Mouse (Mus musculus): Measurements from ENCODE around the gene Morn1. TPM values are rescaled to one million over a fixed set of nuclear protein-coding genes. Genes with fewer than 3 reads are reported as not detected.
A peak's percentile ranks its signal among the peaks of the same experiment; 100 is the strongest.

The Morn1 gene
- polyA plus RNA-seq, 2 experiments: 4.7 to 7.9 TPM

GRCm38 (mm10) chr4:155187192-155187674, 100.9 kb downstream of the Morn1 start:
- H3K27me3 ChIP-seq (ENCODE audit: control insufficient read depth, insufficient read depth, low read length): no peaks in the 10 kb centered on the region
- no peaks in the 10 kb centered on the region for H3K9me3 ChIP-seq (ENCODE audit: control insufficient read depth, low read length)
- TF ChIP-seq POLR2A (IDR thresholded peaks at IDR 0.05; ENCODE audit: borderline replicate concordance, extremely low read depth, insufficient read depth, insufficient read length): no peak
- H3K4me2 ChIP-seq (replicated peaks; ENCODE audit: low read depth, low read length, severe bottlenecking): no peak overlapping the region
- DNase-seq (ENCODE audit: low spot score) (no peak), ATAC-seq (ENCODE audit: low FRiP score, low read depth) (no peak)
- H3K4me3 ChIP-seq (replicated peaks; ENCODE audit: low read length): no peak overlapping the region
- no peaks in the 10 kb centered on the region; the same call in 1 of the 2 replicates for H3K36me3 ChIP-seq (ENCODE audit: control insufficient read depth, insufficient read depth, low read length)
- WGBS: 57% methylated on average over 3 of the region's 3 CpGs
- H3K27ac ChIP-seq (replicated peaks; ENCODE audit: low read depth, low read length): 0 out of 2 replicates have a peak overlapping the region, but pooled peaks have one; percentile 0
- no peak overlapping the region for H3K9ac ChIP-seq (ENCODE audit: low read depth, low read length, severe bottlenecking)
- H3K4me1 ChIP-seq (ENCODE audit: control insufficient read depth, insufficient read depth, low read length): peaks cover 83% of the 10 kb centered on the region

GRCm38 (mm10) chr4:155188341-155188740, 102.0 kb downstream of the Morn1 start:
- H3K9ac ChIP-seq (ENCODE audit: low read depth, low read length, severe bottlenecking): no peak overlapping the region
- no peaks in the 10 kb centered on the region for H3K9me3 ChIP-seq (ENCODE audit: control insufficient read depth, low read length)
- H3K27ac ChIP-seq (replicated peaks; ENCODE audit: low read depth, low read length): no peak overlapping the region
- DNase-seq (ENCODE audit: low spot score) (no peak), ATAC-seq (ENCODE audit: low FRiP score, low read depth) (no peak)
- no peak for TF ChIP-seq POLR2A (IDR thresholded peaks at IDR 0.05; ENCODE audit: borderline replicate concordance, extremely low read depth, insufficient read depth, insufficient read length)
- H3K4me1 ChIP-seq (ENCODE audit: control insufficient read depth, insufficient read depth, low read length): peaks cover 86% of the 10 kb centered on the region
- 12% methylated on average over 8 of the region's 8 CpGs for WGBS
- no peaks in the 10 kb centered on the region for H3K27me3 ChIP-seq (ENCODE audit: control insufficient read depth, insufficient read depth, low read length)
- H3K4me3 ChIP-seq (replicated peaks; ENCODE audit: low read length): no peak overlapping the region
- H3K4me2 ChIP-seq (replicated peaks; ENCODE audit: low read depth, low read length, severe bottlenecking): no peak overlapping the region
- peaks cover 5% of the 10 kb centered on the region; the same call in 1 of the 2 replicates for H3K36me3 ChIP-seq (ENCODE audit: control insufficient read depth, insufficient read depth, low read length)

GRCm38 (mm10) chr4:155188803-155189202, 102.4 kb downstream of the Morn1 start:
- Histone ChIP-seq H3K4me1 (ENCODE audit: control insufficient read depth, insufficient read depth, low read length) (peaks cover 81% of the 10 kb centered on the region), H3K27ac (replicated peaks; ENCODE audit: low read depth, low read length) (0 out of 2 replicates have a peak overlapping the region, but pooled peaks have one; percentile 8), H3K27me3 (ENCODE audit: control insufficient read depth, insufficient read depth, low read length) (no peaks in the 10 kb centered on the region)

GRCm38 (mm10) chr4:155189711-155190139, 103.3 kb downstream of the Morn1 start:
- TF ChIP-seq POLR2A (IDR thresholded peaks at IDR 0.05; ENCODE audit: borderline replicate concordance, extremely low read depth, insufficient read depth, insufficient read length): no peak
- Histone ChIP-seq H3K4me3 (replicated peaks; ENCODE audit: low read length) (no peak overlapping the region), H3K9me3 (ENCODE audit: control insufficient read depth, low read length) (no peaks in the 10 kb centered on the region), H3K27ac (replicated peaks; ENCODE audit: low read depth, low read length) (0 out of 2 replicates have a peak overlapping the region, but pooled peaks have one; percentile 41), H3K27me3 (ENCODE audit: control insufficient read depth, insufficient read depth, low read length) (no peaks in the 10 kb centered on the region), H3K36me3 (ENCODE audit: control insufficient read depth, insufficient read depth, low read length) (peaks cover 7% of the 10 kb centered on the region; the same call in 1 of the 2 replicates), H3K4me2 (replicated peaks; ENCODE audit: low read depth, low read length, severe bottlenecking) (no peak overlapping the region), H3K4me1 (ENCODE audit: control insufficient read depth, insufficient read depth, low read length) (peaks cover 76% of the 10 kb centered on the region), H3K9ac (ENCODE audit: low read depth, low read length, severe bottlenecking) (no peak overlapping the region; the same call in 1 of the 2 replicates)
- ATAC-seq (ENCODE audit: low FRiP score, low read depth): no peak
- WGBS: 1% methylated on average over 4 of the region's 4 CpGs
- no peak for DNase-seq (ENCODE audit: low spot score)

More at GRCm38 (mm10) chr4:155188803-155189202, 102.4 kb downstream of the Morn1 start:
- DNase-seq (ENCODE audit: low spot score) (no peak), ATAC-seq (ENCODE audit: low FRiP score, low read depth) (no peak)
- Histone ChIP-seq H3K36me3 (ENCODE audit: control insufficient read depth, insufficient read depth, low read length) (peaks cover 7% of the 10 kb centered on the region; the same call in 1 of the 2 replicates), H3K4me2 (replicated peaks; ENCODE audit: low read depth, low read length, severe bottlenecking) (no peak overlapping the region), H3K4me3 (replicated peaks; ENCODE audit: low read length) (no peak overlapping the region), H3K9ac (ENCODE audit: low read depth, low read length, severe bottlenecking) (no peak overlapping the region), H3K9me3 (ENCODE audit: control insufficient read depth, low read length) (no peaks in the 10 kb centered on the region)
- no peak for TF ChIP-seq POLR2A (IDR thresholded peaks at IDR 0.05; ENCODE audit: borderline replicate concordance, extremely low read depth, insufficient read depth, insufficient read length)

- no peak for ATAC-seq (ENCODE audit: low FRiP score, low read depth)
- no peak for DNase-seq (ENCODE audit: low spot score)
- 0 out of 2 replicates have a peak overlapping the region, but pooled peaks have one; percentile 41 for H3K27ac ChIP-seq (replicated peaks; ENCODE audit: low read depth, low read length)
- H3K4me1 ChIP-seq (ENCODE audit: control insufficient read depth, insufficient read depth, low read length): peaks cover 77% of the 10 kb centered on the region
- no peak overlapping the region for H3K4me3 ChIP-seq (replicated peaks; ENCODE audit: low read length)
- 23% methylated on average over 7 of the region's 7 CpGs for WGBS
- no peaks in the 10 kb centered on the region for H3K9me3 ChIP-seq (ENCODE audit: control insufficient read depth, low read length)
- no peak for TF ChIP-seq POLR2A (IDR thresholded peaks at IDR 0.05; ENCODE audit: borderline replicate concordance, extremely low read depth, insufficient read depth, insufficient read length)
- H3K36me3 ChIP-seq (ENCODE audit: control insufficient read depth, insufficient read depth, low read length): peaks cover 7% of the 10 kb centered on the region; the same call in 1 of the 2 replicates
- H3K4me2 ChIP-seq (replicated peaks; ENCODE audit: low read depth, low read length, severe bottlenecking): no peak overlapping the region
- no peak overlapping the region for H3K9ac ChIP-seq (ENCODE audit: low read depth, low read length, severe bottlenecking)
- no peaks in the 10 kb centered on the region for H3K27me3 ChIP-seq (ENCODE audit: control insufficient read depth, insufficient read depth, low read length)
Measured at GRCm38 (mm10) chr4:155190275-155190674, 103.9 kb downstream of the Morn1 start.

Other genes with a start within 250 kb of the Morn1 start
- gene Ttc34, start 249.1 kb upstream of the Morn1 start, polyA plus RNA-seq (2012; rRNA removed): 0.09 and 0.13 TPM in 2 replicates
- gene Ttc34, start 249.1 kb upstream of the Morn1 start, polyA plus RNA-seq (2014; fragmentation: Nextera tagmentation; extraction: Ambion mirVana): 0.06 and 0.10 TPM in 2 replicates
- gene Mmel1, start 217.0 kb upstream of the Morn1 start, polyA plus RNA-seq (2012; rRNA removed): 0.11 and 0.15 TPM in 2 replicates
- 0.10 TPM in 1 of 2 replicates, not detected in the other for gene Mmel1, start 217.0 kb upstream of the Morn1 start, polyA plus RNA-seq (2014; fragmentation: Nextera tagmentation; extraction: Ambion mirVana)
- gene Fam213b, start 187.4 kb upstream of the Morn1 start, polyA plus RNA-seq (2012; rRNA removed): 24.3 and 33.6 TPM in 2 replicates
- 48.0 and 51.8 TPM in 2 replicates for gene Fam213b, start 187.4 kb upstream of the Morn1 start, polyA plus RNA-seq (2014; fragmentation: Nextera tagmentation; extraction: Ambion mirVana)
- 4.1 and 5.8 TPM in 2 replicates for gene Tnfrsf14, start 158.0 kb upstream of the Morn1 start, polyA plus RNA-seq (2012; rRNA removed)
- 0.87 and 0.99 TPM in 2 replicates for gene Tnfrsf14, start 158.0 kb upstream of the Morn1 start, polyA plus RNA-seq (2014; fragmentation: Nextera tagmentation; extraction: Ambion mirVana)
- gene Hes5, start 125.7 kb upstream of the Morn1 start, polyA plus RNA-seq (2012; rRNA removed): 0.60 and 1.6 TPM in 2 replicates
- 0.30 and 0.77 TPM in 2 replicates for gene Hes5, start 125.7 kb upstream of the Morn1 start, polyA plus RNA-seq (2014; fragmentation: Nextera tagmentation; extraction: Ambion mirVana)
- 76.3 and 86.2 TPM in 2 replicates for gene Pank4, start 122.5 kb upstream of the Morn1 start, polyA plus RNA-seq (2012; rRNA removed)
- 36.9 and 43.9 TPM in 2 replicates for gene Pank4, start 122.5 kb upstream of the Morn1 start, polyA plus RNA-seq (2014; fragmentation: Nextera tagmentation; extraction: Ambion mirVana)
- 11.4 and 15.1 TPM in 2 replicates for gene Plch2, start 29.8 kb upstream of the Morn1 start, polyA plus RNA-seq (2012; rRNA removed)
- gene Plch2, start 29.8 kb upstream of the Morn1 start, polyA plus RNA-seq (2014; fragmentation: Nextera tagmentation; extraction: Ambion mirVana): 9.9 and 10.6 TPM in 2 replicates
- gene Pex10, start 19.6 kb upstream of the Morn1 start, polyA plus RNA-seq (2012; rRNA removed): 24.4 and 28.0 TPM in 2 replicates
- gene Pex10, start 19.6 kb upstream of the Morn1 start, polyA plus RNA-seq (2014; fragmentation: Nextera tagmentation; extraction: Ambion mirVana): 6.7 and 9.0 TPM in 2 replicates
- gene Rer1, start 195 bp upstream of the Morn1 start, polyA plus RNA-seq (2012; rRNA removed): 121 and 129 TPM in 2 replicates
- gene Rer1, start 195 bp upstream of the Morn1 start, polyA plus RNA-seq (2014; fragmentation: Nextera tagmentation; extraction: Ambion mirVana): 173 and 175 TPM in 2 replicates
- 88.7 and 109 TPM in 2 replicates for gene Ski, start 136.0 kb downstream of the Morn1 start, polyA plus RNA-seq (2012; rRNA removed)
- gene Ski, start 136.0 kb downstream of the Morn1 start, polyA plus RNA-seq (2014; fragmentation: Nextera tagmentation; extraction: Ambion mirVana): 44.0 and 47.5 TPM in 2 replicates
- 64.6 and 85.1 TPM in 2 replicates for gene Faap20, start 163.2 kb downstream of the Morn1 start, polyA plus RNA-seq (2012; rRNA removed)
- 72.5 and 84.8 TPM in 2 replicates for gene Faap20, start 163.2 kb downstream of the Morn1 start, polyA plus RNA-seq (2014; fragmentation: Nextera tagmentation; extraction: Ambion mirVana)